Mouse (Mus musculus): ENCODE measurements around the gene Msantd4.
"Not testable (repeated sequence)": the region's sequence is repeated elsewhere in the genome, so short reads cannot be mapped to it uniquely, and the experiment has no call there.

Gene Msantd4

DNA sequence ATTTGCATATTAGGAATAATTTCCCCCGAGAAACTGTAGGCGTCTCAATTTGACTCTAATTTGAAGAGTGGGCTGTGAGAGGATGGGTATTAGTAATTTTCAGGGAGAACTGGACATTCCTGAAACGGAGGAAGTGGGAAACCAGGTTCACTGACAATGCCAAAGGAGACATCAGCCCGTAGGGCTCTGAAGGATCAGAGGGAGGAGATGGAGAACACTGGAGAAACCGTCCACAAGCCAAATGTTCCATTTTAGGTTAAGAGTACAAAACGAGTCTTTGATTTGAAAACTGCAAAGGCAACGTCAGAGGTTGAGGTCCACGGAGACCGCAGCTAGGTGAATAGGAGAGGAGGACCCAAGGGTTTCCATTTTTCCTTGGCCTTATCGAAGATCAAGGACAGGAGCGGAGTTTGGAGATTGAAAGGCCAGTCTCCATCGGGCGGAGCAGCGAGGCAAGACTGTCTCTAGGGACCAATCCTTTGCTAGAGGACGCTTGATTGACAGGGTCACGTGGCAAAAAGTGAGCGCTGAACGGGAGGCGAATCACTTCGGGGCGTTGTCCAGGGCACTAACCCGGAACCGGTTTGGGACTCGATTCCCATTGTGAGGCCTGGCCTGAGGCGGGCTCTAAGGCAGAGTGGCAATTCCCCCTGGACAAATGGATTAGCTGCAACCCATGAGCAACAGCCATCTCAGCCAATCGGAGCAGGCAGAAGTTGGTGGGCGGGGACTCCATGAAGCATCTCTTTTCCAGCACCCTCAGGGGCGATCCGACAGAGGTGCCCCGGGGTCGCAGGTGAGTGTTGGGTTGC, at the start of gene Msantd4:
Gene Msantd4 (plus strand): TSS at position 735 of the 812 bp plus-strand sequence.
- in situ Hi-C loops (cut with MboI, MseI): no loop called here

DNA sequence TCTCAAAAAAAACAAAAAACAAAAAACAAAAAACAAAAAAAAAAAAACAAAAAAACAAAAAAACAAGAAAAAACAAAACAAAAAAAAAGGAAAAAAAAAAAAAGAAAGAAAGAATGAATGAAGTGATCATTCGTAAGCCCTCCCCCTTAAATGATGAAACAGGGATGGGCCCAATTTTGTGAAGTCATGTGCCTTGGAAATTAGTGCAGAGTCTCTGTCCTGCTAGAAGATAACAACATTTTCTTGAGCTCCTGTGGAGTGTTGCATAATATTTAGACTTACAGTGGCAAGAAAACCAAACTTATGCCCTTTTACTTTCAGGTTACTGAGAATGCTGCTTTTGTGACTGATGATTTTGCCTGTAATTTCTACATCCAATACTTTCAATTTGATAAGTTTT, 23.2 kb upstream of the Msantd4 start:
- in situ Hi-C loops (cut with MboI, MseI): no loop called here

DNA sequence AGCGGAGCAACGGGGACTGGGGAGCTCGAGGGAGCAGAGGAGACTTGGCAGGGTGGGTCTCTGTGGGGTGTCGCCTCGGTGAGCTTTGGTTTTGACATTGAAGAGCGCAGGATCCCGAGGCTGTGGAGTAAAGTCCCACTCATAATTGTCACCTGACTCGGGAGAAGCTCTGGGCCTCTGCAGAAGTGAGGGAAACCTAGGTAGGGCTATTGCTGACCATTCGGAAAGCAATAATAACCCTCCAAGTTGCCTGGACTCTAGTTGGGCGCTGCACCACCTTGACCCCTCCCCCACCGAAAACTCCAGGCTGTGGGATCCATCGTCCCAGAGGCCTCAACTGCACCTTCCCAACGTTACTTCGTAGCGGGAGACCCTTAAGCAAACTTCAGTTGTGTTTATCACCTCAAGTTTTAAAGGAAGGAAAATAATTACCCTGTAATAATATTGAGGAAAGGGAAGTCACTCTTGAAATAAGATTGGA, 318 bp downstream of the Msantd4 start:
- in situ Hi-C loops (cut with MboI, MseI): no loop called here

DNA sequence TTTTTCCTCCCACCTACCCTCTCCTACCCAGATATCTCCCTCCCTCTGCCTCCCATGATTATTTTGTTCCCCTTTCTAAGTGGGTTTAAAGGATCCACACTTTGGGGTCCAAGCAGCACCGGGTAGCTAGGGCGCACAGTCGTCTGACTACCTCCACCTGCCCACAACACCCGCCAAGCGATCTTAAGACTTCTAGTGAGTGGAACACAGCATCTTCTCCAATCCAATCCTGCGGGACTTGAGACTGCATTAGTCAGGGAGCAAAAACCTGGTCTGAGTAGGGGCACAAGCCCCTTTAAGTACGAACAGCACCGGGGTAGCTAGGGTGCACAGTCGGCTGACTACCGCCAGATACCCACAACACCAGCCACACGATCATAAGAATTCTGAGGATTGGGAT, 24.4 kb downstream of the Msantd4 start:
- in situ Hi-C loops (cut with MboI, MseI): not testable (repeated sequence)
